Mouse (Mus musculus): ENCODE results near the gene Kiss1r.
A peak's percentile ranks its signal among the peaks of the same experiment; 100 is the strongest.

Kiss1r gene

DNA sequence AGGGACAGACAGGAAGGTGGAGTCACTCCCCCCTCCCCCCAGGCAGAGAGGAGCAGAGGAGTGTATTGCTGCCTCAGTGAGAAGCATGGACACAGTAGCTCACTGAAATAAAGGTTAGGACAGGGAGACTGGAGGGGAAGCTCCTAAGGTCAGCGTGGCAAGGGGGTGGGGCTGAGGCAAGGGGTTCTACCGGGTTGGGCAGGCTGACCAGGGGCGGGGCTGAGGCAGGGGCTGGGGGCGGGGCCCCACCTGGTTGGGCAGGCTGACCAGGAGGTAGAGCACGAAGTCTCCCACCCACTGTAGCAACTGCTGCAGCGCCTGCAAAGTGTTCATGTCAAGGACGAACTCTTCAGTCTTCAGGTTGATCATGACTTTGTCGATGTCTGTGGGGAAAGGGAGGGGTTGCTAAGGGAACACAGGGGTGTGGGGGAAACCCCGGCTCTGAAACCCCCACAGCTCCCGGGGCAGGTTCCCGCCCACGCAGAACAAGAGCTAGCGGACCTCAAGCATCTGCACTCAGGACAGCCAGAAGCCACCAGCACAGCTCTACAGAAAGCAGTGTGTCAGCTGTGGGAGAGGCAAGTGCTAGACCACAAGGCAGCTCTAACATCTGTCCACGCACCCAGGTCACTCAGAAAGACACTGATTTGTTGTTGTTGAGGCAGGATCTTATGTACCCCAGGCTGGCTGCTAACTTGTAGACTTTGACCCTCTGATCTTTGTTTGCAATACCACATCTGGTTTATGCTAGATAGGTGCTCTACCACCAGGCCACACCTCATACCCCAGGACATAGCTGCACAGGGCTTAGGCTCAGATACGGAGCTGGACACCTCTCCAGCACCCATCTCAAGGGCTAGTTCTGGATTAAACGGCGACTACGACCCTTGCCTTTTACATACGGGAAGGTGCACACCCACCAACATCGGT lies 19.2 kb upstream of the Kiss1r start:
- DNase-seq (ENCODE audit: low read depth, low spot score) = no peak

DNA sequence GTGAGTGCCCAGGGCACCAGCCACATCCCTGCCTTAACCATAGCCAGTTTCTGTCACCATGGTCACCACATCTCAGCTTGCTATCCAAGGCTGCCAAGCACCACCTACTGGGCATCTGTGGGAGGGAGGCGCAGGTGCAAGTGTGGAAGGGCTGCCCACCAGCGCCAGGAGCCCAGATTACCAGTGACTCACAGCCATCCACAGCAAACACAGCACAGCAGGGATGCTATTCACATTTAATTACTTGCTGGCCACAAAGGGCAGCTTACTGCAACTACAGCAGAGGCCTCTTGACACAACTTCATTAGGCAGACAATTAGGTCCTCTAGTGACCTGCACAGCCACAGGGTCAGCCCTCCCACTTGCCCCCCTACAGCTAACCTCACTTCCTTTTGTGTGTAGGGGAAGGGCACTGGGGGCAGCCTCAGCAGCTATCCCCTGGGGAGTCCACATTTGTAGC lies 15.8 kb upstream of the Kiss1r start:
- peak; percentile 33 for DNase-seq (ENCODE audit: low read depth, low spot score)

DNA sequence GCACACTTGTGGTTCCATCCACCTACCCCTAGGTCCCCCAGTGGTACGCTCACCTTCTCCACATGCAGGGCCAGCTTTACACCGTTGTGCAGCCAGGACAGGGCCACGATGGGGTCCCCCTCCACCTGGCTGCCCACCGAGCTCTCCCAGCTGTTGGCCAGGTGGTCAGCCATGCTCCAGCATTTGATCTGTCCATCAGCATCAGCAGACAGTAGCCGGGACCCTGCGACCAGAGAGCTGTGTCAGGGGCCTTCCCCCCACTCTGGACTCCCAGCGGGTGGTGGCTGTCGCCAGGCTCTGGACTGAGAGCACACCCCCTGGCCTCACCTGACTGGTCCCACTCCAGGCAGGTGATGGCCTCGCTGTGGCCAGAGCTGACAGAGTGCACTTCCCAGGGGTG lies 10.1 kb upstream of the Kiss1r start:
- no peak for DNase-seq (ENCODE audit: low read depth, low spot score)

DNA sequence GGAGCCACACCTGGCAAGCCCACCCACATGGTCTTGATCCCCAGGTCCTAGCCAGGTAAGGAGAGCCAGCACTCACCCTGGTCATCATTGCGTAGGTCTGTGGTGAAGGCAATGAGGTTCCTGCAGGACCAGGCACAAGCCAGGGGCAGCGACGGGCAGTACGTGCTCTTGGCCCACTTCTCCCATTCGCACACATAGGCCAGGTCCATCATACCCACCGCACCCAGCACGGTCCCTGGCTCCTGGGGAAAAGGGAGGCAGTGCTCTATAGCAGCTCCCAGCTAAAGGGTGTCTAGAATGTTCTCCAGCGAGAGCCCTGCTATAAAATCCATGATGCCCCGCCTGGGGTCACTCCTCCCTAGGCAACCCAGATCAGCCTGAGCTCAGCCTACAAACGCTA lies 9.4 kb upstream of the Kiss1r start:
- DNase-seq (ENCODE audit: low read depth, low spot score) = no peak

DNA sequence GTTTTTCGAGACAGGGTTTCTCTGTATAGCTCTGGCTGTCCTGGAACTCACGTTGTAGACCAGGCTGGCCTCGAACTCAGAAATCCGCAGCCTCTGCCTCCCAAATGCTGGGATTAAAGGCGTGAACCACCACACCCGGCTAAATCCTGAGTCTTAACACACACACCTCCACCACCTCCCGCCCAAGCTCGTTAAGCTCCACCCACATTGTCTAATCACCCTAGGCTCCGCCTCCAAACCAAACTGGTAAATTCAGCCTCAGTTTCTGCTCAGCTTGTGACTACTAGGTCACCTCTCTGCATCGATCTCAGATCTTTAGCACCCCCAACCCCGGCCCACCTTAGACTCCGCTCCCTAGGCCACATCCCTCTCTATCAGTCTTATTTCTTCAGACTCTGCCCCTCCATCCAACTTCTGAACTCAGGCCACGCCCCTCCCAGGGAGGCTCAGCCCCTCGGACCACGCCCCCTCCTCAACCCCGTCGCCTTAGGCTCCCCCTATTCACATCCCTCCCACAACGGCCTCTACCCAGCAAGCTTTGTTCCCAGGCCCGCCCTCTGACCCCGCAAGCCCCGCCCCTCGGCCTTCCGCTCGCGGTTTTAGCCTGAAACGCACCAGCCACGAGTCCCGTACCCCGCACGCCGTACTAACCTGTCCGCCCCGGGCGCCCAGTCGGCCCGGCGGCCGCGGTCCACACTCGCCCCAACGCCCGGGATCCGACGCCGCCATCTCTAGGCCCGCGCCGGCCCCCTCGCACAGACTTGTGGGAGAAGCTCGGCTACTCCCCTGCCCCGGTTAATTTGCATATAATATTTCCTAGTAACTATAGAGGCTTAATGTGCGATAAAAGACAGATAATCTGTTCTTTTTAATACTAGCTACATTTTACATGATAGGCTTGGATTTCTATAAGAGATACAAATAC lies 8.3 kb upstream of the Kiss1r start, which contains the start of gene Med16:
Med16 (minus strand) TSS at position 757 of the 925 bp plus-strand sequence.
- peak; percentile 96 for DNase-seq (ENCODE audit: low read depth, low spot score)

DNA sequence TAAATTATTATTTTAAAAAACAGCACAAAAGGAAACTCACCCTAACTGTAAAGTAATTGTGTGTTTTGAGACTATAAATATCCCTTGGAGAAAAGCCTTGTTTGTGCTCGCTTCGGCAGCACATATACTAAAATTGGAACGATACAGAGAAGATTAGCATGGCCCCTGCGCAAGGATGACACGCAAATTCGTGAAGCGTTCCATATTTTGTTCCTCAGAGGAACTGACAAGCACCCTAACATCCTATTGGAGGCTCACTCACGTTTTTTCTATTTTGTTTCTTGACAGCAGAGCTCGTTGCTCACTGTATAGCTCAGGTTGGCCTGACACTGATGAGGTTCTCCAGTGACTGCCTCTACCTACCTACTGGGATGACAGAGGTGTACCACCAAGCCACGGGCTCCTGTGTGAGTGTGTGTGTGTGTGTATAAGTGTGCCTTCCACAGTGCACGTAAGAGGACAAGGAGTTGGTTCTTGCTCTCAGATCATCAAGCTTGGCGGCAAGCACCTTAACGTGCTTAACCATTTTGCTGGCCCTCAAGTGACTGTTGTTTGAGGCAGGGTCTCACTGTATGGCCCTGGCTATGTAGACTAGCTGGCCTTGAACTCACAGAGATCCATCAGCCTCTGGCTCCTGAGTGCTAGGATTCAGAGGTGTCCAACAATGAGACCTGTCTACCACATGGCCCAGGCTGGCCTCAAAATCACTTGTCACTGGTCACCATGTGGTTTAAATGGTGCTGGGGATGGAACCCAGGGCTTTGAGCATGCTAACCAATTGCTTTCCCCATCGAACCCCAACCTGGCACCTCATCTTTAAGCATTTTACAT lies 7.5 kb upstream of the Kiss1r start:
- DNase-seq (ENCODE audit: low read depth, low spot score) = peak; percentile 75

DNA sequence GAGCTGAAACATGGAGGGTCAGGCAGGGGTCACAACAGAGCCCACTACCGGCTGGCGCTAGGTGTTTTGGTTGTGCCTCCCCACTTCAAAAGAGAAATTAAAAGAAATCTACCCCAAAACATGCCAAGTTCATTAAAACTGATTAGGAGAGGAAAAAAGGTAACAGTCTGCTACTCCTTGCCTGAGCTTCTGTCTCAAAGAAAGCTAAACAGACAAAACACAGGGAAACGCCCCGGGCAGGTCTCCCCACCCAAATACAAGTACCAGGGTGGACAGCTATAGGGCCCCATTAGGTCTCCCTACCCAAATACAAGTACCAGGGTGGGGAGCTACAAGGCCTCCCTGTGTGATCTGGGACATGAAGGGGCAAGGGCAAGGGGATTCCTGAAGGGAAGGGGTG lies 6.2 kb upstream of the Kiss1r start, which contains the start of gene Gm26602:
Gm26602 (plus strand) TSS at position 301 of the 400 bp plus-strand sequence.
- no peak for DNase-seq (ENCODE audit: low read depth, low spot score)

DNA sequence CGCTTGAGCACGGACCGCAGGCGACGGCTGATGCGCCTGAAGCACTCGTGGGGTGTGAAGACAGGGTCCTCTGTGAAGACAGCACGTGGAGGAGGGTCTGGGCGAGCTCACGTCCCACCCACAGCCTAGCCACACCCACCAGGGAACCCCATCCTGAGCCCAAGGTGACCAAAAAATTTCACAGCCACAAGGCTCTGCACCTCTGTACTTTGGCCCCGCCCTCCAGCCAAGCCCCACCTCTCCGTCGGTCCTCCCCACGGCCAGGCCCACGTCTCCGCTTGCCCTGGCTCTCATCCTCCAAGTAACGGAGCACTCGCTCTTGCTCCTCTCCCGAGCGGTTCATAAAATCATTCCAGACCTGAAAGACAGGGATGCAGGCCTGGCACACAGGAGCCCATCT lies 4.4 kb upstream of the Kiss1r start:
- DNase-seq (ENCODE audit: low read depth, low spot score) = no peak

DNA sequence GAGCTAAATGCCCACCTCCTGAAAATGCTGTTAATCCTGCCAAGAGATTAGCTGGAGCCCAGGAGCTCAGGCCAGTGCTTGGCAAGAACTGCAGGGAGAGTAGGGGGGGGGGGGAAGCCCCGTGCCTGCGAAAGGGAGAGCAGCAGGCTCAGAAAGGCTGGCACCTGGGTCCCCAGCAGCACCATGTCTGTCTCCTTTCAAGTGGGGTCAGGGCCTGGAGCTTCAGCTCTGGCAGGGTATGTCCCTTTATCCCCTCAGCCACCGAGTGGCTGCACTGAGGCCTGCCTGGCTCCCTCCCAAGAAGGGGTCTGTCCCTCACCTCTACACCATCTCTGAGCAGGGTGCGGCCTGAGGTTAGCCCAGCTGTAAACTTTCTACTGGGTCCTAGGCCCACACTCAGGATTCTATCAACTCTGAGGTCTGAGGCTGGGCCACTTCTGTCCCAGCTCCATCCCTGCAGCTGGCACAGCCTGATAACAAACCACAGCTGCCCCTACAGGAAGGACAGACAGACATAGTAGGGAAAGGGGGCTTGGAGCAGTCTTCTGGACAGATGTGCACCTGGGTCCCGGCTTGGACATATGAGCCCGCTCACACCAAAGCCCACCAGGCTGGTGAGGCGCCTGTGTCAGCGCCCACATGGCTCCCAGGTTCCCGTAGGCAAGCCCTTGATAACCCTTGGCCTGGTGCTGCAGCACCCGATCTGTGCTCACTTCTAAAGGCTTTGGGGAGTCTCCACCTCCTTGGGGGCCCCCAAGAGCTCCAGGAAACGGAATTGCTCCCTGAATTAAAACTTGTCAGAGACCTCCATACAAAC lies 2.4 kb upstream of the Kiss1r start:
- DNase-seq (ENCODE audit: low read depth, low spot score) = no peak

DNA sequence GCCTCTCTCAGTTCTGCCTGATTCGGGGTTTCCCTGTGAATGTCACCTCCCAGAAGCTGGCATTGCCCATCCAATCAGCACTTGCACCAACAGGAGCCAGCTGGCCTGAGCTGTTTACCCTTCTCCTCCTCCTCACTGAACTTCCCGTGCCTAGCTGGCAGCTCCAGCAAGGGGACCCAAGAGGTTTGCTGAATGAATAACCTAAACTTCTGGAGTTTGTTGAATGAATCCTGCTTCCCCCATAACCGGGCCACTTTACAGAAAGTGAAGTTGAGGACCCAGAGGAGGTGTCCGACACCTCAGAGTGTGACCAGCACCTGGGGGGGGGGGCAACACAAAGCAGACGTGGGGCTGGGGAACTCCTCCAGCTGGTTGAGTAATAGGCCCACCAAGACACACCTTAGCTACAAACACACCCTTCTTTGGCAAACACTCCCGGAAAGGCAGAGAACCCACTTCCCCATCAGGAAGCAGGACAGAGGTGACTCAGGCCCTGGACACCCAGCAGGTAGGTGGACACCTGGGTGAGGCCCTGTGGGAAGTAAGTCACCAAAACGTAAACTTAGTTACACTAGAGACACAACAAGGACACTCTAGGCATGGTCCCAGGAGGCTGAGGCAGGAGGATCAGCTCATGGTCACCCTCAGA lies 1.7 kb upstream of the Kiss1r start:
- no peak for DNase-seq (ENCODE audit: low read depth, low spot score)

DNA sequence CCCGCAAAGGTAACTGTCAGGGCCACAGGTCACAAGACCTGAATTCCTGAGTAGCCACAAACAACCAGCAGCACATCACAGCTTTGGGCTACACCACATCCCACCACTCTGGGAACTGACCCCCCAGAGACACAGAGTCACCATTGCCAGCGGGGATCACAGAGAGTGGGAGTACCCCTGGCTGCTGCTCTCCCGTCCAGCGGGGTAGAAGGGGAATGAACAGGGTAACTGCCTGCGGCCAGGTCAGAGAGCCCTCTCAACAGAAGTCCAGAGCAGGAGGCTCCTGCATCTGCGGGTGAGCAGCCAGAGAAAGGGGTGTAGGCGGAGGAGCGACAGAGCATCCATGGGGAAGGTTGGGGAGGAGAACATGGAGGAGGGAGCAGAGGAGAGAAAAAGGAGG lies 690 bp upstream of the Kiss1r start:
- no peak for DNase-seq (ENCODE audit: low read depth, low spot score)

DNA sequence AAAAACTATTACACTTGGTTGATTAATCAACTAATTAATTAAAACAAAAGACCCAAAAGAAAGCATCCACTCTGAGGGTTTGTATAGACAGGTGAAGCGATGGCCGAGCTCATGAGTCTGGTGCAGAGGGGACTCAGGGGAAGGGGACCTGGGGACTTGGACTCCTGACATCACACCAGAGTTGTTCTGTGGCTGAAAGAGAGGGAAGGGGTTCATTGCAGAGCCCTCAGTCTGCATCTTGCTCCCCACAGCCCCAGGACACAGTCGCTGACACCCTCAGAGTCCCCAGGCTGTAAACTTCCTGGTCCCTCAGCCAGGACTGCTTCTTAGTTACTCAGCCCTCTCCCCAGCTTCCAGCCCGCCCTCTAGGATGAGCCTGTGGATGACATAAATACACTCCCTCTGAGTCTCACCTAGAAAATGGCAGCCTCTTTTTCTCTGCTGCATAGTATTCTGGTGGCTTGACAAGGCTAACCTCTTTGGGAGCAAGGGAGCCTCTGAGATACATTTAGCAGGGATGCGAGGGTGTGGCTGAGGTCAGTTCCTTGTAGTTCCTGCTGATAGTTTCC lies 845 bp downstream of the Kiss1r start:
- DNase-seq (ENCODE audit: low read depth, low spot score) = no peak

DNA sequence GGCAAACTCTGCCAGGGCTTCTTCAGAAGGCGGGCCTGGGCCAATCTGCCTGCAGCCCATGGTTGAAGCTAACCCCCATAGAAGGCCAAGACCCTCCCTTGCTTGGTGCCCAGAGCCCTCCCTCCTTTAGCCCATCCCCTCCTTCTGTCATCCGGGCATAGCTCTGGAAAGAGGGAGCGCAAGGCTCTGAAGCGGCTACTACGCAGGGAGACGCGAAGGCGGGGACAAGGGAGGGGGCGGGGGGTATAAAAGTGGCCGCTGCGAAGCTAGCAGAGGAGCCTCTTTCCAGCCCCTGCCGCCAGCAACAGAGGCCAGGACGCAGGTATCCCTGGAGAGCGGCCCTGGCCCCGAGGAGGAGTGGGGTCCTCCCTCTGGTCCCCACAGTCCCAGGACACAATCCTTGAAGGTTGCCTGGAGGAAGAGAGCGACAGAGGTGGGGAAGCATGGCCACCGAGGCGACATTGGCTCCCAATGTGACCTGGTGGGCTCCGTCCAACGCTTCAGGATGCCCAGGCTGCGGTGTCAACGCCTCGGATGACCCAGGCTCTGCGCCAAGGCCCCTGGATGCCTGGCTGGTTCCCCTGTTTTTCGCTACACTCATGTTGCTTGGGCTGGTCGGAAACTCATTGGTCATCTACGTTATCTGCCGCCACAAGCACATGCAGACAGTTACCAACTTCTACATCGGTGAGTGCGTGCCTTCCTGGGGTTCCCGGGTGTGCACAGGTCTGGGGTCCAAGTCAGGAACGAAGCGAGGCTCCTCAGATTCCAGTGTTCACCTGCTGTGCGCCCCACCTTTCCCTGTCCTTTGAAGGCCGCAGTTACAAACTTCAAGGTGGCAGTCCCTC lies 1.7 kb downstream of the Kiss1r start:
- DNase-seq (ENCODE audit: low read depth, low spot score) = no peak

DNA sequence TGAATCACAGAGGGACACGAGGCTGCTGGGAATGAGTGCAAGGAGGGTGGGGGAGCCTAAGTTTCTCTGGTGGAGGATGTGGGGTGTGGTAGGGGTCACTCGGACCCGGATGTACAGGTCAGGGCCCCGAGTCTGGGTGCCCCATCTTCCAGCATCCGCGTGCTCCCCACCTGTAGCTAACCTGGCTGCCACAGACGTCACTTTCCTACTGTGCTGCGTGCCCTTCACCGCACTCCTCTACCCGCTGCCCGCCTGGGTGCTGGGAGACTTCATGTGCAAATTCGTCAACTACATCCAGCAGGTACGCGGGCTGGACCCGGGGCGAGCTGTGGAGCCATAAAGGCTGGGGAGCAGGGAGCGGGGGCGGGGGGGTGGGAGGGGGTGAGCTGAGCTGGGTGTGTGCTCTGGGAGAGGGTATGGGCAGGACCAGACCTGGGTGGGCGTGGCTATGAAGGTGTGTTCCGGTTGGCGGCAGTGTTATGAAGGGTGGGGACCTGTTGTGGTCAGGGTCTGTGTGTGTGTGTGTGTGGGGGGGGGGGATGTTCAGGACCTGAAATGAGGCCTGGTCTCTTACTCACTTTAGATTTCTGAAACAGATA lies 2.6 kb downstream of the Kiss1r start:
- DNase-seq (ENCODE audit: low read depth, low spot score) = no peak

DNA sequence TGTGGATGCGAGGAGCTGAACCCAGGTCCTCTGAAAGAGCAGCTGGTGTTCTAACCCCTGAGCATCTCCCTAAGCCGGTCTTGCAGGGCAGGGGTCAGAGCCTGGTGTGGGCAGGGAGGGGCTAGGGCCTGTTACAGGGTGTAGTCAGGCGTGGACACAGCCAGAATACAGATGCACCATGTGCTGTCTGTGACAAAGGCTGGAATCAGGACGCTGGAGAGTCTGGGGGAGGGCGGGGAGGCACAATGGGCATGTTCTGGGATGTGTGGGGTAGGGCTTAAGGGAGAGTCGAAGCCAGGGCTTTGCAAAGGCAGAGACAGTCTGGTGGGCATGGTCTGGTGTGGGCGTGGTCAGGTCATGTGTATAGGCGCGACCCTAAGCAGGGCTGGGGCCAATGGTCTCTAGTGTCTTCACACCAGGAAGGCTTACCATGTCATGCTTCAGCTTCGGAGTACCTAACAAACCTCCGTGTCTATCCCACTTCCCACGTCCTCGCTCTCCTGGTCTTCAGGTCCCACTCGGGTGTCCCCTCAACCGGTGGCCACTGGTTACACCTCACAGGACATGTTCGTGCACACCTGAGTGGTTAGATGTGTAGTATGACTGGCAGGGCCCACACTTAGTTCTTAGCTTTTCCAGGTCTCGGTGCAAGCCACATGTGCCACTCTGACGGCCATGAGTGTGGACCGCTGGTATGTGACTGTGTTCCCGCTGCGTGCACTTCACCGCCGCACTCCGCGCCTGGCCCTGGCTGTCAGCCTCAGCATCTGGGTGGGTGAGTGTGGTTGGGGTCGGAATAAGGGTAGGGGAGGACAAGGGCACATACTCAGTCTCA lies 3.5 kb downstream of the Kiss1r start:
- no peak for DNase-seq (ENCODE audit: low read depth, low spot score)

DNA sequence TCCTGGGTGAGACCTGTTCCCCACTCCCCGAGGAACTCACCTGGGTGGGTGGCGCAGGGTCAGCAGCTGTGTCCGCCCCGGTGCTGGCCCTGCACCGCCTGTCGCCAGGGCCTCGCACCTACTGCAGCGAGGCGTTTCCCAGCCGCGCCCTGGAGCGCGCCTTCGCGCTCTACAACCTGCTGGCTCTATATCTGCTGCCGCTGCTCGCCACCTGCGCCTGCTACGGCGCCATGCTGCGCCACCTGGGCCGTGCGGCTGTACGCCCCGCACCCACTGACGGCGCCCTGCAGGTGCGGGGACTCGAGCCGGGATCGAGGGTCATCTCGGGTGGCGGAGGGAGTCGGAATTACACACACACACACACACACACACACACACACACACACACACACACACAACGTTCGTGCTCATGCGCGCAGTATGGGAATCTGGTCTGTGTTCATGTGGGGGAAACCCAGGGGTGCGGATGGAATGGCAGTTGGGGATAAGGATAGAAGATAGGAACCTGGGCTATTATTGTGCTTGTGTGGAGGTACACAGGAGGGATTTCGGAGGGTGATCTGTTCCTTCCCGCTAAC lies 4.3 kb downstream of the Kiss1r start, which contains the start of gene R3hdm4:
R3hdm4 (minus strand) TSS at position 251 of the 578 bp plus-strand sequence.
- no peak for DNase-seq (ENCODE audit: low read depth, low spot score)

DNA sequence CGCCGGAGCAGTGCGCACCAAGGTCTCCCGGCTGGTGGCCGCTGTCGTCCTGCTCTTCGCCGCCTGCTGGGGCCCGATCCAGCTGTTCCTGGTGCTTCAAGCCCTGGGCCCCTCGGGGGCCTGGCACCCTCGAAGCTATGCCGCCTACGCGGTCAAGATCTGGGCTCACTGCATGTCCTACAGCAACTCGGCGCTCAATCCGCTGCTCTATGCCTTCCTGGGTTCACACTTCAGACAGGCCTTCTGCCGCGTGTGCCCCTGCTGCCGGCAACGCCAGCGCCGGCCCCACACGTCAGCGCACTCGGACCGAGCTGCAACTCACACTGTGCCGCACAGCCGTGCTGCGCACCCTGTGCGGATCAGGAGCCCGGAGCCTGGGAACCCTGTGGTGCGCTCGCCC lies 4.8 kb downstream of the Kiss1r start:
- no peak for DNase-seq (ENCODE audit: low read depth, low spot score)

All from 3T3-L1 (cell line).